Mouse (Mus musculus): Measurements from ENCODE around the gene Nkiras1.

Nkiras1 gene

GRCm38 (mm10) chr14:18274526-18274925 lies 3.6 kb downstream of the Nkiras1 start:
- DNase-seq (ENCODE audit: low read depth, low spot score): no peak

GRCm38 (mm10) chr14:18280375-18280774 lies 9.4 kb downstream of the Nkiras1 start:
- DNase-seq (ENCODE audit: low read depth, low spot score): no peak

- DNase-seq (ENCODE audit: low read depth, low spot score): no peak
These were observed 13.6 kb downstream of the Nkiras1 start for GRCm38 (mm10) chr14:18284581-18284980.

- DNase-seq (ENCODE audit: low read depth, low spot score): no peak
These were observed 14.5 kb downstream of the Nkiras1 start for GRCm38 (mm10) chr14:18285476-18285875.

GRCm38 (mm10) chr14:18286441-18286840 lies 15.5 kb downstream of the Nkiras1 start:
- no peak for DNase-seq (ENCODE audit: low read depth, low spot score)

GRCm38 (mm10) chr14:18287391-18287790 lies 16.5 kb downstream of the Nkiras1 start:
- DNase-seq (ENCODE audit: low read depth, low spot score): no peak

GRCm38 (mm10) chr14:18292111-18292510 lies 21.2 kb downstream of the Nkiras1 start:
- DNase-seq (ENCODE audit: low read depth, low spot score): no peak

GRCm38 (mm10) chr14:18292578-18292977 lies 21.6 kb downstream of the Nkiras1 start:
- no peak for DNase-seq (ENCODE audit: low read depth, low spot score)

- no peak for DNase-seq (ENCODE audit: low read depth, low spot score)
These were observed 26.5 kb downstream of the Nkiras1 start for GRCm38 (mm10) chr14:18297441-18297840.

- DNase-seq (ENCODE audit: low read depth, low spot score): no peak
These were observed 27.9 kb downstream of the Nkiras1 start for GRCm38 (mm10) chr14:18298874-18299273.

- peak; percentile 5 for DNase-seq (ENCODE audit: low read depth, low spot score)
These were observed 29.7 kb downstream of the Nkiras1 start for GRCm38 (mm10) chr14:18300676-18301075.

GRCm38 (mm10) chr14:18301591-18301990 lies 30.7 kb downstream of the Nkiras1 start:
- no peak for DNase-seq (ENCODE audit: low read depth, low spot score)

- DNase-seq (ENCODE audit: low read depth, low spot score): no peak
These were observed 31.8 kb downstream of the Nkiras1 start for GRCm38 (mm10) chr14:18302750-18303149.

- DNase-seq (ENCODE audit: low read depth, low spot score): no peak
These were observed 32.3 kb downstream of the Nkiras1 start for GRCm38 (mm10) chr14:18303262-18303661.

- DNase-seq (ENCODE audit: low read depth, low spot score): no peak
These were observed 33.2 kb downstream of the Nkiras1 start for GRCm38 (mm10) chr14:18304165-18304564.

GRCm38 (mm10) chr14:18317457-18318411 lies 46.8 kb downstream of the Nkiras1 start:
- no peak for DNase-seq (ENCODE audit: low read depth, low spot score)

- no peak for DNase-seq (ENCODE audit: low read depth, low spot score)
These were observed 56.2 kb downstream of the Nkiras1 start for GRCm38 (mm10) chr14:18326968-18327672.

- DNase-seq (ENCODE audit: low read depth, low spot score): no peak
These were observed 60.1 kb downstream of the Nkiras1 start for GRCm38 (mm10) chr14:18330789-18331692.

- DNase-seq (ENCODE audit: low read depth, low spot score): no peak
These were observed 60.8 kb downstream of the Nkiras1 start, which contains the start of gene Ube2e1 for GRCm38 (mm10) chr14:18331693-18332131. Gene Ube2e1 (minus strand): TSS chr14:18331859.

All from WW6 (cell line).